Mouse (Mus musculus): ENCODE results near the gene Mllt3.

GRCm38 (mm10) chr4:87803313-87803712 is 229.9 kb downstream of the Mllt3 start:
- TF ChIP-seq CTCF (IDR thresholded peaks at IDR 0.05; ENCODE audit: low read depth) (no peak), EP300 (IDR thresholded peaks at IDR 0.05; ENCODE audit: low read depth) (no peak)

All from heart, postnatal 0 days (tissue).